Mouse (Mus musculus) myocyte (in vitro differentiated cells): ENCODE data around the gene Atp8a1.

Source experiments
- MYOD1 ChIP-seq, 3 experiments: IDR thresholded peaks; one replicate each; pipeline ENCODE4 v1.6.1; 2011; ENCODE audit warnings: control low read depth in 2 of 3, low read depth in 2 of 3, mild to moderate bottlenecking in 2 of 3, moderate library complexity in 1 of 3; ENCODE audit not compliant: insufficient read length in 2 of 3, control insufficient read depth in 1 of 3
- MYOG ChIP-seq, 3 experiments: IDR thresholded peaks; one replicate each; pipeline ENCODE4 v1.6.1; 2011; ENCODE audit warnings: control low read depth in 2 of 3, low read depth in 2 of 3, mild to moderate bottlenecking in 2 of 3; ENCODE audit not compliant: insufficient read length in 2 of 3, control insufficient read depth in 1 of 3, insufficient read depth in 1 of 3
- POLR2A ChIP-seq: IDR thresholded peaks from one replicate; pipeline ENCODE4 v1.6.1; 2011; ENCODE audit warnings: low read depth, mild to moderate bottlenecking, control low read depth, moderate library complexity; ENCODE audit not compliant: insufficient read length

DNA sequence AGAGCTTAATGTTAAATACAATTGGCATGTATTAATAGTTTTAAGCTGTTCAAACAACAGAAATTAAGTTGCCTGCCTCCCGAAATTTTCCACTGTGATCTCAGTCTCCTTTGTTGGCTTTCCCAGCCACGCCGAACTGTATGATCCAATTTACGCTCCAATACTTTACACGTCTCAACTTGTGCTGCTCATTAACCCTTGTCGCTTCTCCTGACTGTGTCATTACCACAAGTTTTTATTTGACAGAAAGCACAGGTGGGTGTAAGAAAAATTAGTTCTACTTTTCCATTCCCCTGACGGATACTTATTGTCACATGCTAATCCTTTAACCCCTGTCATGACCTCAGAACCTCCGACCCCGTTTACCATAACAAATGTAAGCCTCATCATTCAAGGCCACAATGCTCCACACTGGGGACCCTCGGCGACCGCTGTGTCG is 190.4 kb downstream of the Atp8a1 start:
- TF ChIP-seq MYOG (IDR thresholded peaks at IDR 0.05; ENCODE audit: control insufficient read depth in 1 of 3, insufficient read depth in 1 of 3, insufficient read length in 2 of 3, low read depth in 2 of 3) (no peak), POLR2A (no peak), MYOD1 (IDR thresholded peaks at IDR 0.05; ENCODE audit: control insufficient read depth in 1 of 3, insufficient read length in 2 of 3, low read depth in 2 of 3) (no peak)
